Mouse (Mus musculus) cerebellum, postnatal 10 days (tissue): Measurements from ENCODE around the gene Olfr43.

ENCODE experiments used
- DNase-seq, 2 experiments: peaks; one replicate each; pipeline ENCODE4 v3.0.0; 2021; ENCODE audit warnings: mixed read lengths in 2 of 2

Olfr43 gene

DNA sequence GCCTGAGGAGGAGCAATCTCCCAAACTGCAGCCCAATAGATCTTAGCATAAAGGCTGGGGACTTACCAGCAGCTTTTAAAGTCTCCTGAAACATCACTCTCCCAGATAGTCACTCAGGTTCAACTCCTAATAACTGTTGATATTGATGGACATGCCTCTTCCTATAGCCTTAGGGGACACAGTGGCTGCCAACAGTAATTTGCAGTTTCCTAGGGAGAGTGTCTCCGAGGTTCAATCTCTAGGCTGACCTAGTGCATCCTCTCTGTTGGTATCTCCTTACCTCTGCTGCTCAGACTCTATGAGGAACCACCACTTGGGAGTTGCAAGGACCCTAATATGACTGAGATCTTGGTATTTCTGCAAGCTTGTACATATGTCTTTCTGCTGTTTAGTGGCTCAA, at the start of gene Olfr43:
Gene Olfr43, minus strand, starts transcription at position 101 of the 400 bp plus-strand sequence.
- DNase-seq: no peak

DNA sequence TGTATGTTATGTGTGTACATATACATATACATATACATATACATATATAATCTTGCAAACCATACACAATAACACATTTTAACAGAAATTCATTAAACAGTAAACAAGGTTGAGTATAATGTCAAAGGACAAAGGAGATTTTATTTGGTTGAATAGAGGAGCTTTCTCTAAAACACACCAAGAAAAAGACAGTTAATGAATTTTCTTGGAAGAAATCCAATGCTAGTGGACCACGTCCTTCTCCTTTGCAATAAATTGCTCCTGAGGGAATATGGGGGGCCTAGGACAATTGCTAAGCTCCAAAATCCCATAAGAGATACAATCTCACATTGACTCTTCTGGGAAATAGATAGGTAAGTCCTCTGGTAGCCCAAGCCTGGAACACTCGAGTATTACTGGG, 48.3 kb upstream of the Olfr43 start, which contains the start of gene Olfr406:
Gene Olfr406, plus strand, starts transcription at position 301 of the 400 bp plus-strand sequence.
- DNase-seq: no peak

DNA sequence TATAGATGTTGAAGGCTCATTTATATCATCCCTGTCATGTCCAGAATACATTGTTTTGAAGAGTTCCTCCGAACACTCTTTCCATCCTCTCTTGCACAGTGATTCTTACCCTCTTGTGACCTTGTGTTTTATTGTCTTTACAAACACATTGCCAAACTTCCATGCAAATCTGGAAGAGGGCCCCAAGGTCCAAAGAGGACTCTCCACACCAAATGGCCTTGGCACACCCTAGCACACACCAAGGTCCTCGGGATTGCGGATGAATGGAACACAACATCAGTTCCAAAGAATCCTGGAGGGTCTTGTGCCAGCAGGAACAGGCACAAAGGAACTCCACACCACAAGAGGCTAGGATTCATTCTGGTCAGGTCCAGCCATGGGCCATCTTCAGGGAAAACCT, 30.0 kb upstream of the Olfr43 start:
- no peak for DNase-seq

DNA sequence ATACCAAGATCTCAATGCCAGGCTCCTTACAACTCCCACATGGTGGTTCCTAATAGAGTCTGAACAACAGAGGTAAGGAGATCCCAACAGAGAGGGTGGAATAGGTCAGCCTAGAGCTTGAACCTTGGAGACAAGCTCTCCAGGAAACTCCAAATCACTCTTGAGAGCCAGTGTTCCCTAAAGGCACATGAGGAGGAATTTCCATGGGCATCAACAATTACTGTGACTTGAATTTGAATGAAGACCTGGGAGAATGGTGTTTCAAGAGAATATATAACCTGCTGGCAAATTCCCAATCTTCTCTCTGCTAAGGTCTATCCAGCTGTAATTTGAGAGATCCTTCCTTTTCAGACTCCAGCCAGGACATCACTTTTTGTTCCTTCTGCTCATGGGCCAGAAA, 25.2 kb downstream of the Olfr43 start, which contains the start of gene Olfr403:
Gene Olfr403, plus strand, starts transcription at position 301 of the 400 bp plus-strand sequence.
- DNase-seq: no peak

DNA sequence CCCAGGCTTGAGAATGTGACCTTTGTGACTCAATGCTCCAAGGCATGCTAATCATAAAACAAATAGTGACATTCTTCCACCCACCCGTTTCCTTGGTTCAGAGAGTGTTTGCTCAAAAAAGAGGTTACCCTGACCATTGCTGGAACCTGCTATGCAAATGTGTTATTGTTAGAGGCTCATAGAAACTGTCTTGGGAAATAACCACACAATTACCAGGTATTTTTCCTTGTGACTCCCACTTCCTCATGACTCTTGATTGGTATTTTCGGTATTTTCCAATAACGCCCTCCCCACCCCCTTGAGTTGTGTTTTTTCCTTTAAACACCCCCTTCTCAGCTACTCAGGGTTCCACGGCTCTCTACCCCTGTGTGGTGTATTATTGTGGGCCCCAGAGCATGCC, 27.4 kb downstream of the Olfr43 start:
- DNase-seq: no peak

DNA sequence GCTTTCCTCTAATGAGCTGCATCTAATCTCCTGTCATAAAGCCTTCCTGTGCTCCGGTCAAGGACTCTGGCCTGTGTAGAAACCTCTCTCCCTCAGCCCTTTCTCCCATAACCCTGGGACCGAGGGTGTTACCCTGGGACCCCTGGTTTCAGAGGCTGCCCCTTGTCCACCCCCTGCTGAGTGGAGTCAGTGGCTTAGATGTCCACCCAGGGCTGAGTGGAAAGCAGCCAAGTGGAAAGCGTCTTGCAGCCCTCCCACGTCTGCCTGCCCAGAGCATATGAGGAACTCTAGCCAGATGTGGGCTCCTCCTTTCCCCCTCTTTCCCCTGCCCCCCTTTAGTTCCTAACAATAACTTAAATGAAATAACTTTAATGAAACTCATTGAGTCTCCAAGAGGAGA, 28.0 kb downstream of the Olfr43 start:
- peak in 1 of 2 experiments; percentile 5 for DNase-seq

DNA sequence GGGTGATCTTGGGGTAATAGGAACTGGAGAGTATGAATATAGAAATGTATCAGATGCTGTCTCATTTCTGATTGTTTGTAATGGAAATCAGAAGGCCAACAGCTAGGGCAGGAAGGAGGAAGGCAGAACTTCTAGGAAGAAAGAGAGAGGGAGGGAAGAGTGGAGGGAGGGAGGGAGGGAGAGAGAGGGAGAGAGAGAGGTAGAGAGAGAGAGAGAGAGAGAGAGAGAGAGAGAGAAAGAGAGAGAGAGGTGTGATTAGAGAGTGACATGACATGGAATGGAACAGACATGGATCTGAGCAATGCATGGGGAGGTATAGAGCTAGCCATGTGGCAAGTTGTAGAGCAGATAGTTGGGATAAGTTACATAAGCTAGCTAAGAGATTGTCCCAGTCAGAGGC, 42.4 kb downstream of the Olfr43 start:
- DNase-seq: no peak
